Mouse (Mus musculus) liver, postnatal 0 days (tissue): ENCODE results near the gene Ncoa7.

Source experiments
- CTCF ChIP-seq: sonication (generic); IDR thresholded peaks from 2 replicates; pipeline ENCODE4 v1.5.1; 2016; ENCODE audit warnings: antibody characterized with exemption, low read depth
- EP300 ChIP-seq: IDR thresholded peaks from 2 replicates; pipeline ENCODE4 v1.6.1; 2016; ENCODE audit warnings: antibody characterized with exemption, low read depth, mild to moderate bottlenecking

DNA sequence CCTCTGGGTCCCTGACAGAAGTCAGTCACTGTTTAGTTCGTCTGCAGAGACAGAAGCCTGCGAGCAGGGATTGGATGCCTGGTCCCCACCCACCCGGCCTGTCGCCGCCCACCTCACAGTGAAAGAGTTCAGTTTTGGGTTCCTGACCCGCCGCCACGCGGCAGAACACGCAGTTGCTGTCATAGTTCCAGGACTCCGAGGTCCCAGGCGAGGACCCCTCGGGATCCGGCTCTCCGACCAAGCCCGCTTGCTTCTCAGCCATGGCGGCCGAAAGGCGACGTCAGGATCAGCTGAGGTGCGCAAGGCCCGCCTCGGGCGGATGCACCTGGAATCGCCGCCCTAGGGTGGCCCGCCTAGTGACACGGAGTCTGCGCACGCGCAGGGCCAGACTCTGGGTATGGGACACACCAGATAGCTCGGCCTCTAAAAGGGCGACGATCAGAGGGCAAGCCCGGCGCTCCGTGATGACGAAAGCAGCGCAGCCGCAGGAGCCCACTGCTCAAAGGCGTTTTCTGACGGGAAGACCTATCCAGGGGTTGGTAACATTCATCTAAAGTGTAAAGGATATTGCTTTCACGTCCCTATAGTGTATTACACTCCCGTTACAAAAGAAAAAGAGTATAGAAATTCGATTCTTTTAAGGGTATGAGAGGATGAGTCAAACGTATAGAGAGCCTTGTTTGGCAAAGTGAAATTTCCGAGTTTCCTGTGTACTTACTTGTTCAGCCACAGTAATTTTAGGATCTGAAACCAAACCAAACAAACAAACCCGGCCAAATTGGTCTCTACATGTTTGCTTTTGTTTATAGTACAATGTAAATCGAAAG, 184.8 kb downstream of the Ncoa7 start:
- peak; percentile 70 for TF ChIP-seq EP300
- TF ChIP-seq CTCF: peak; percentile 56
